Mouse (Mus musculus) MEL-GATA-1-ER (cell line): ENCODE measurements around the gene Ubqln1.

Source experiments
- DNase-seq: peaks from one replicate; pipeline ENCODE4 v3.0.0-alpha.2; 2012; ENCODE audit warnings: low read depth; ENCODE audit errors: extremely low read depth

The Ubqln1 gene

GRCm38 (mm10) chr13:58201343-58201742, 14.1 kb downstream of the Ubqln1 start:
- DNase-seq, result no peak

GRCm38 (mm10) chr13:58197981-58198640, 17.3 kb downstream of the Ubqln1 start:
- no peak for DNase-seq

- no peak for DNase-seq
Measured at GRCm38 (mm10) chr13:58197211-58197610, 18.2 kb downstream of the Ubqln1 start.

- DNase-seq, result no peak
Measured at GRCm38 (mm10) chr13:58194908-58195307, 20.5 kb downstream of the Ubqln1 start.

GRCm38 (mm10) chr13:58193221-58193620, 22.2 kb downstream of the Ubqln1 start:
- DNase-seq, result no peak

- DNase-seq, result no peak
Measured at GRCm38 (mm10) chr13:58192146-58192545, 23.3 kb downstream of the Ubqln1 start.

GRCm38 (mm10) chr13:58191516-58191915, 23.9 kb downstream of the Ubqln1 start:
- no peak for DNase-seq

GRCm38 (mm10) chr13:58189473-58189872, 26.0 kb downstream of the Ubqln1 start:
- no peak for DNase-seq

GRCm38 (mm10) chr13:58188412-58188811, 27.0 kb downstream of the Ubqln1 start:
- peak; percentile 52 for DNase-seq

- no peak for DNase-seq
Measured at GRCm38 (mm10) chr13:58187751-58188150, 27.7 kb downstream of the Ubqln1 start.

GRCm38 (mm10) chr13:58186281-58186680, 29.2 kb downstream of the Ubqln1 start:
- DNase-seq, result no peak

- DNase-seq, result no peak
Measured at GRCm38 (mm10) chr13:58184111-58184510, 31.3 kb downstream of the Ubqln1 start.

- DNase-seq, result no peak
Measured at GRCm38 (mm10) chr13:58181607-58182551, 33.6 kb downstream of the Ubqln1 start.

- no peak for DNase-seq
Measured at GRCm38 (mm10) chr13:58177511-58178208, 37.8 kb downstream of the Ubqln1 start.

GRCm38 (mm10) chr13:58176105-58176504, 39.3 kb downstream of the Ubqln1 start:
- DNase-seq, result no peak

GRCm38 (mm10) chr13:58168119-58168518, 47.3 kb downstream of the Ubqln1 start:
- DNase-seq, result no peak

- DNase-seq, result no peak
Measured at GRCm38 (mm10) chr13:58163343-58163742, 52.1 kb downstream of the Ubqln1 start.

GRCm38 (mm10) chr13:58160761-58161160, 54.7 kb downstream of the Ubqln1 start:
- no peak for DNase-seq

GRCm38 (mm10) chr13:58158099-58158912, 57.1 kb downstream of the Ubqln1 start:
- peak; percentile 93 for DNase-seq

GRCm38 (mm10) chr13:58157447-58158098, 57.9 kb downstream of the Ubqln1 start, which contains the start of gene Idnk:
TSS of gene Idnk (plus strand) at chr13:58157649.
- peak; percentile 58 for DNase-seq
